Mouse (Mus musculus): ENCODE results near the gene Ipo8. TPM values are rescaled to one million over a fixed set of nuclear protein-coding genes. Genes with fewer than 3 reads are reported as not detected.

Ipo8 gene
- total and polyA plus RNA-seq, 3 experiments: 23.4 to 28.3 TPM; not detected in 1

- Histone ChIP-seq H3K27me3 (ENCODE audit: control insufficient read depth in 1 of 2, insufficient read depth in 2 of 2, low read length in 2 of 2) (no peaks in the 10 kb centered on the region), H3K36me3 (ENCODE audit: control insufficient read depth in 1 of 2, insufficient read depth in 2 of 2, low read length in 2 of 2) (peaks cover 0 to 25% of the 10 kb centered on the region in 2 experiments; a peak in 2 of 4 replicates)
These were observed 20.1 kb downstream of the Ipo8 start for GRCm38 (mm10) chr6:148811117-148811516.

GRCm38 (mm10) chr6:148799773-148800172, 31.5 kb downstream of the Ipo8 start:
- TF ChIP-seq USF1 (IDR thresholded peaks at IDR 0.05; ENCODE audit: low read depth, low read length): no peak
- TF ChIP-seq CTCF (IDR thresholded peaks at IDR 0.05 in 2 of 3, conservative IDR thresholded peaks at IDR 0.05 in 1 of 3; ENCODE audit: control insufficient read depth in 1 of 3, insufficient read depth in 1 of 3, low read depth in 2 of 3, low read length in 3 of 3, poor library complexity in 1 of 3, severe bottlenecking in 1 of 3): 0 out of 6 replicates have a peak, but pooled peaks of 1 of the 3 experiments have one; percentile 4
- H3K27me3 ChIP-seq (ENCODE audit: control insufficient read depth in 1 of 2, insufficient read depth in 2 of 2, low read length in 2 of 2): no peaks in the 10 kb centered on the region
- no peaks in the 10 kb centered on the region for H3K4me1 ChIP-seq (ENCODE audit: control insufficient read depth in 1 of 2, insufficient read depth in 2 of 2, low read length in 2 of 2)
- no peak overlapping the region for H3K27ac ChIP-seq (ENCODE audit: control insufficient read depth, low read depth, low read length)
- peaks cover 0 to 17% of the 10 kb centered on the region in 2 experiments; a peak in 2 of 4 replicates for H3K36me3 ChIP-seq (ENCODE audit: control insufficient read depth in 1 of 2, insufficient read depth in 2 of 2, low read length in 2 of 2)
- no peak for DNase-seq (ENCODE audit: low read depth, low spot score)
- H3K9me3 ChIP-seq (replicated peaks; ENCODE audit: insufficient read depth, low read length): no peaks in the 10 kb centered on the region
- H3K9ac ChIP-seq (ENCODE audit: control insufficient read depth, low read depth, low read length, poor library complexity, severe bottlenecking): no peak overlapping the region
- no peak overlapping the region for H3K4me3 ChIP-seq (ENCODE audit: control insufficient read depth in 1 of 2, insufficient read depth in 1 of 2, low read depth in 2 of 2, low read length in 2 of 2)
- H3K79me2 ChIP-seq (ENCODE audit: control insufficient read depth, insufficient read depth, low read length, poor library complexity): no peaks in the 10 kb centered on the region

More at GRCm38 (mm10) chr6:148811117-148811516, 20.1 kb downstream of the Ipo8 start:
- Histone ChIP-seq H3K9me3 (replicated peaks; ENCODE audit: insufficient read depth, low read length) (no peaks in the 10 kb centered on the region), H3K4me1 (ENCODE audit: control insufficient read depth in 1 of 2, insufficient read depth in 2 of 2, low read length in 2 of 2) (no peaks in the 10 kb centered on the region), H3K4me3 (ENCODE audit: control insufficient read depth in 1 of 2, insufficient read depth in 1 of 2, low read depth in 2 of 2, low read length in 2 of 2) (no peak overlapping the region), H3K9ac (ENCODE audit: control insufficient read depth, low read depth, low read length, poor library complexity, severe bottlenecking) (no peak overlapping the region), H3K79me2 (ENCODE audit: control insufficient read depth, insufficient read depth, low read length, poor library complexity) (no peaks in the 10 kb centered on the region), H3K27ac (ENCODE audit: control insufficient read depth, low read depth, low read length) (no peak overlapping the region)
- DNase-seq (ENCODE audit: low read depth, low spot score): no peak
- TF ChIP-seq GABPA (IDR thresholded peaks at IDR 0.05; ENCODE audit: low read depth, low read length): no peak
- TF ChIP-seq MAX (IDR thresholded peaks at IDR 0.05; ENCODE audit: low read length): no peak
- no peak for TF ChIP-seq RCOR1 (IDR thresholded peaks at IDR 0.05; ENCODE audit: low read depth, low read length)
- no peak for TF ChIP-seq MXI1 (IDR thresholded peaks at IDR 0.05; ENCODE audit: low read depth, low read length)
- no peak for TF ChIP-seq ZKSCAN1 (IDR thresholded peaks at IDR 0.05; ENCODE audit: low read depth, low read length)
- TF ChIP-seq CTCF (IDR thresholded peaks at IDR 0.05 in 2 of 3, conservative IDR thresholded peaks at IDR 0.05 in 1 of 3; ENCODE audit: control insufficient read depth in 1 of 3, insufficient read depth in 1 of 3, low read depth in 2 of 3, low read length in 3 of 3, poor library complexity in 1 of 3, severe bottlenecking in 1 of 3): no peak
- no peak for TF ChIP-seq CHD1 (IDR thresholded peaks at IDR 0.05; ENCODE audit: low read depth, low read length)
- no peak for TF ChIP-seq NELFE (IDR thresholded peaks at IDR 0.05; ENCODE audit: low read depth, low read length)

- Histone ChIP-seq H3K4me3 (ENCODE audit: control insufficient read depth in 1 of 2, insufficient read depth in 1 of 2, low read depth in 2 of 2, low read length in 2 of 2) (no peak overlapping the region), H3K27me3 (ENCODE audit: control insufficient read depth in 1 of 2, insufficient read depth in 2 of 2, low read length in 2 of 2) (no peaks in the 10 kb centered on the region), H3K9me3 (replicated peaks; ENCODE audit: insufficient read depth, low read length) (no peaks in the 10 kb centered on the region), H3K36me3 (ENCODE audit: control insufficient read depth in 1 of 2, insufficient read depth in 2 of 2, low read length in 2 of 2) (peaks cover 0 to 8% of the 10 kb centered on the region in 2 experiments; a peak in 2 of 4 replicates), H3K9ac (ENCODE audit: control insufficient read depth, low read depth, low read length, poor library complexity, severe bottlenecking) (no peak overlapping the region), H3K4me1 (ENCODE audit: control insufficient read depth in 1 of 2, insufficient read depth in 2 of 2, low read length in 2 of 2) (no peaks in the 10 kb centered on the region), H3K79me2 (ENCODE audit: control insufficient read depth, insufficient read depth, low read length, poor library complexity) (no peaks in the 10 kb centered on the region), H3K27ac (ENCODE audit: control insufficient read depth, low read depth, low read length) (no peak overlapping the region)
- DNase-seq (ENCODE audit: low read depth, low spot score): no peak
- TF ChIP-seq EP300 (IDR thresholded peaks at IDR 0.05; ENCODE audit: low read depth in 1 of 2, low read length in 2 of 2) (no peak), TBP (IDR thresholded peaks at IDR 0.05; ENCODE audit: low read depth, low read length) (no peak), E2F4 (IDR thresholded peaks at IDR 0.05; ENCODE audit: borderline replicate concordance, low read depth, low read length) (no peak), ELF1 (IDR thresholded peaks at IDR 0.05; ENCODE audit: low read depth, low read length) (no peak), ZMIZ1 (IDR thresholded peaks at IDR 0.05; ENCODE audit: low read depth, low read length) (no peak), NRF1 (IDR thresholded peaks at IDR 0.05; ENCODE audit: insufficient read depth, low read depth, low read length, poor library complexity, severe bottlenecking) (no peak), USF1 (IDR thresholded peaks at IDR 0.05; ENCODE audit: low read depth, low read length) (no peak), BHLHE40 (IDR thresholded peaks at IDR 0.05; ENCODE audit: borderline replicate concordance, low read depth, low read length) (no peak), POLR2AphosphoS2 (IDR thresholded peaks at IDR 0.05; ENCODE audit: low read length) (no peak)
These were observed 36.1 kb downstream of the Ipo8 start for GRCm38 (mm10) chr6:148795145-148795544.

Measured in MEL (cell line).